Mouse (Mus musculus): ENCODE data around the gene Fam189a1.

- no peak for TF ChIP-seq KAT2A (IDR thresholded peaks at IDR 0.05; ENCODE audit: insufficient replicate concordance, low read length)
- no peak for TF ChIP-seq USF1 (IDR thresholded peaks at IDR 0.05; ENCODE audit: low read depth, low read length)
- no peak for TF ChIP-seq JUND (conservative IDR thresholded peaks at IDR 0.05; ENCODE audit: low read depth, low read length)
- TF ChIP-seq CTCF (conservative IDR thresholded peaks at IDR 0.05 in 1 of 2, IDR thresholded peaks at IDR 0.05 in 1 of 2; ENCODE audit: low read depth in 2 of 2, low read length in 2 of 2): no peak
- no peak for TF ChIP-seq JUN (IDR thresholded peaks at IDR 0.05; ENCODE audit: insufficient read depth, low read depth, low read length)
- TF ChIP-seq RAD21 (IDR thresholded peaks at IDR 0.05; ENCODE audit: low read depth, low read length): no peak
- TF ChIP-seq POLR2A (IDR thresholded peaks at IDR 0.05; ENCODE audit: low read depth, low read length): no peak
Measured at GRCm38 (mm10) chr7:64895685-64896101, 260.7 kb downstream of the Fam189a1 start.
